Comparison of ENCODE assay signal across 28 mouse cellular contexts in the genomic region with DNA sequence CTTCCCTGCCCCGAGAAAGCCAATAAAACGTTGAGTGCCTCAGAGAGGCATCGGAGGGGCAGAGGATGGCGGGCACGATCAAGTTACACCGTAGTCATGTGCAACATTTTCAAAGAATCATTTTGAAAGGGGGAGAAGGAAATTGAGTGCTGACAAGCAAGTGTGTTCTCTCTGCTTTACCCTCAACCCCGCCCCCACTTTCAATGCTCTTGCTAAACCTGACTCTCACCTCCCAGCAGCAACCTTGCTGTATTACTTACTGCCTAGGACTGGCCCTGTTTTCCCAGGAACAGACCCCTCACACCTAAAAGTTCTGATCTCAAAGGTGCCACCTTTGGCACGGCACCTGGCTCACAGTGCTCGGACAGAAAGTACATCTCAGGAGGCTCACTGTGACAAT.
A peak's percentile ranks its signal among the peaks of the same experiment; 100 is the strongest.
DNase-seq lines count a peak whose midpoint lies in the region; ATAC-seq and TF ChIP-seq lines count a peak whose summit lies in the region.
"Had no signal": no experiment of that assay in that cellular context is flagged by ENCODE, and none has a peak within 500 bp of the region (broad histone marks: within the 10 kb centered on the region; RNA-seq: fewer than 3 reads in every experiment).

No protein-coding gene starts in this region.

- H3K4me1 ChIP-seq in kidney, embryonic 14.5 days (ENCODE audit: control insufficient read depth, insufficient read depth, low read length) = peaks cover 2% of the 10 kb centered on the region; the same call in 1 of the 2 replicates
- H3K4me1 ChIP-seq in spleen, adult 2 months (ENCODE audit: control insufficient read depth, insufficient read depth, insufficient read length) = peaks cover 35% of the 10 kb centered on the region; the same call in 1 of the 2 replicates
- H3K4me1 ChIP-seq in limb, embryonic 13.5 days = peaks cover 33% of the 10 kb centered on the region
- H3K4me1 ChIP-seq: forebrain, embryonic 12.5 days had no signal

- no peak overlapping the region for H3K4me3 ChIP-seq in kidney, embryonic 14.5 days (ENCODE audit: low read length)
- H3K4me3 ChIP-seq in spleen, adult 2 months (ENCODE audit: extremely low read depth, insufficient read depth, insufficient read length) = no peak overlapping the region
- no peak overlapping the region for H3K4me3 ChIP-seq in limb, embryonic 13.5 days
- H3K4me3 ChIP-seq: forebrain, embryonic 12.5 days; heart, embryonic 10.5 days; heart, embryonic 15.5 days; intestine, embryonic 15.5 days; liver, embryonic 12.5 days; myocyte; neural tube, embryonic 13.5 days; stomach, embryonic 15.5 days had no signal

- ATAC-seq in kidney, embryonic 14.5 days (ENCODE audit: low FRiP score, low TSS enrichment) = peak; percentile 51; the same call in 1 of the 2 replicates
- ATAC-seq in limb, embryonic 13.5 days (ENCODE audit: low FRiP score, low read depth) = no peak
- ATAC-seq: forebrain, postnatal 0 days; intestine, embryonic 15.5 days; liver, embryonic 12.5 days; liver, postnatal 0 days had no signal

- no peak overlapping the region for H3K27ac ChIP-seq in kidney, embryonic 14.5 days (ENCODE audit: low read depth, low read length)
- H3K27ac ChIP-seq in spleen, adult 2 months (ENCODE audit: insufficient read depth, low read length) = peak overlapping the region; percentile 49
- no peak overlapping the region for H3K27ac ChIP-seq in limb, embryonic 13.5 days
- H3K27ac ChIP-seq: forebrain, embryonic 12.5 days; heart, embryonic 15.5 days; intestine, embryonic 15.5 days; liver, embryonic 12.5 days; neural tube, embryonic 13.5 days; stomach, embryonic 15.5 days had no signal

- 28% methylated on average over 9 of the region's 9 CpGs for WGBS in kidney, embryonic 14.5 days
- WGBS in spleen, adult 2 months = 78% methylated on average over 9 of the region's 9 CpGs
- WGBS in limb, embryonic 13.5 days = 22% methylated on average over 9 of the region's 9 CpGs

- no peaks in the 10 kb centered on the region for H3K36me3 ChIP-seq in kidney, embryonic 14.5 days (ENCODE audit: control insufficient read depth, insufficient read depth, low read length)
- no peaks in the 10 kb centered on the region for H3K36me3 ChIP-seq in spleen, adult 2 months (ENCODE audit: control insufficient read depth, insufficient read depth, low read length)
- H3K36me3 ChIP-seq in limb, embryonic 13.5 days = no peaks in the 10 kb centered on the region
- H3K36me3 ChIP-seq: forebrain, embryonic 12.5 days; heart, embryonic 10.5 days; heart, embryonic 15.5 days; intestine, embryonic 15.5 days; liver, embryonic 12.5 days; neural tube, embryonic 13.5 days; stomach, embryonic 15.5 days had no signal

- TF ChIP-seq CTCF in spleen, adult 2 months (IDR thresholded peaks at IDR 0.05; ENCODE audit: extremely low read depth, insufficient read depth, insufficient read length, insufficient replicate concordance) = no peak

- H3K9ac ChIP-seq in kidney, embryonic 14.5 days (ENCODE audit: low read depth, low read length) = no peak overlapping the region
- no peak overlapping the region for H3K9ac ChIP-seq in limb, embryonic 13.5 days
- H3K9ac ChIP-seq: forebrain, embryonic 12.5 days; forebrain, postnatal 0 days; heart, embryonic 15.5 days; intestine, embryonic 15.5 days; liver, embryonic 12.5 days; liver, postnatal 0 days; neural tube, embryonic 13.5 days; stomach, embryonic 15.5 days had no signal

- DNase-seq in kidney, postnatal 36 days = no peak
- no peak for DNase-seq in spleen, adult 2 months (ENCODE audit: low read depth in 1 of 2, low spot score in 2 of 2)
- DNase-seq in spleen, postnatal 10 days (ENCODE audit: low spot score in 2 of 2) = no peak
- DNase-seq in thymus, postnatal 4 days = peak; percentile 52
- DNase-seq in cerebellum, adult 8-10 months = no peak
- no peak for DNase-seq in cerebellum, postnatal 10 days
- DNase-seq: adrenal gland, adult 8-10 months; cerebellum, adult 11 months; cerebellum, adult 9-11 months; forebrain, postnatal 0 days; gastrocnemius, postnatal 25 days; heart, adult 11 months; kidney, adult 8-10 months; layer of hippocampus, adult 9-11 months; liver, postnatal 0 days; lung, postnatal 36 days had no signal

- no peak overlapping the region for H3K4me2 ChIP-seq in kidney, embryonic 14.5 days (replicated peaks; ENCODE audit: low read depth, low read length)
- 0 out of 2 replicates have a peak overlapping the region, but pooled peaks have one; percentile 9 for H3K4me2 ChIP-seq in limb, embryonic 13.5 days (replicated peaks)
- H3K4me2 ChIP-seq: forebrain, embryonic 12.5 days; heart, embryonic 15.5 days; intestine, embryonic 15.5 days; liver, embryonic 12.5 days; midbrain, embryonic 11.5 days; neural tube, embryonic 13.5 days; stomach, embryonic 15.5 days had no signal

- H3K27me3 ChIP-seq in kidney, embryonic 14.5 days (ENCODE audit: control insufficient read depth, insufficient read depth, low read length) = no peaks in the 10 kb centered on the region
- H3K27me3 ChIP-seq in spleen, adult 2 months (ENCODE audit: control insufficient read depth, insufficient read depth, low read length) = no peaks in the 10 kb centered on the region
- no peaks in the 10 kb centered on the region for H3K27me3 ChIP-seq in limb, embryonic 13.5 days
- H3K27me3 ChIP-seq: CH12.LX; forebrain, embryonic 12.5 days; heart, embryonic 15.5 days; intestine, embryonic 15.5 days; liver, embryonic 12.5 days; neural tube, embryonic 13.5 days; stomach, embryonic 15.5 days had no signal

- H3K9me3 ChIP-seq in kidney, embryonic 14.5 days (ENCODE audit: control insufficient read depth, low read length) = no peaks in the 10 kb centered on the region
- no peaks in the 10 kb centered on the region for H3K9me3 ChIP-seq in limb, embryonic 13.5 days
- H3K9me3 ChIP-seq: forebrain, embryonic 12.5 days; heart, embryonic 10.5 days; heart, embryonic 15.5 days; intestine, embryonic 15.5 days; liver, embryonic 12.5 days; neural tube, embryonic 13.5 days; stomach, embryonic 15.5 days had no signal

- TF ChIP-seq POLR2A in spleen, adult 2 months (IDR thresholded peaks at IDR 0.05; ENCODE audit: low read depth, low read length) = no peak
